16 mouse cellular contexts compared by ENCODE assay signal in the genomic region with DNA sequence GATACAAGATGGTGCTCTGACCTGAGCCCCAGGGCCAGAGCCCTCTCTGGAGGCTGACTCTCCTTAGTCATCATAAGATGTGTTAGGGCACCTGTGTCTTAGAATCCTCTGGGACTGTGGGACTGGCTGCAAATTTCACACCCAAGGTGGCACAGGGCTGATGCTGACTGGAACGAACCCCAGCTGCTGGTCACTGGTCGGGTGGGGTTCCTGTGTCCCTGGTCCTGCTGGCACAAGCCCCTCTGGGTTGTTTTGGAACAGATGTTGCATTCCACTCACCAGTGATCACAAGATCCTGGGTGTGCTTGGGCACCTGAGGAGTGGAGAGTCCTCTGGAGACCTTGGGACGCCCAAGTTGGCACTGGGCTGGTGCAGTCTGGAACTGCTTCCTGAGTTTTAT.
"Had no signal": no experiment of that assay in that cellular context is flagged by ENCODE, and none has a peak within 500 bp of the region (broad histone marks: within the 10 kb centered on the region; RNA-seq: fewer than 3 reads in every experiment).

No protein-coding gene starts in this region.

- H3K4me2 ChIP-seq: neural tube, embryonic 13.5 days; neural tube, embryonic 15.5 days; stomach, embryonic 15.5 days had no signal

- H3K9me3 ChIP-seq: neural tube, embryonic 13.5 days; neural tube, embryonic 15.5 days; stomach, embryonic 15.5 days had no signal

- H3K4me1 ChIP-seq: neural tube, embryonic 13.5 days; neural tube, embryonic 15.5 days; stomach, embryonic 15.5 days had no signal

- H3K36me3 ChIP-seq: neural tube, embryonic 13.5 days; neural tube, embryonic 15.5 days; stomach, embryonic 15.5 days had no signal

- H3K9ac ChIP-seq: neural tube, embryonic 13.5 days; neural tube, embryonic 15.5 days; stomach, embryonic 15.5 days had no signal

- H3K27me3 ChIP-seq: neural tube, embryonic 13.5 days; neural tube, embryonic 15.5 days; stomach, embryonic 15.5 days had no signal

- H3K27ac ChIP-seq: neural tube, embryonic 13.5 days; neural tube, embryonic 15.5 days; stomach, embryonic 15.5 days; stomach, postnatal 0 days had no signal

- H3K4me3 ChIP-seq: neural tube, embryonic 13.5 days; neural tube, embryonic 15.5 days; stomach, embryonic 15.5 days had no signal

- DNase-seq: retina, postnatal 1 day; right cerebral cortex, adult 18-20 months; right cerebral cortex, postnatal 14 days; right cerebral cortex, postnatal 25 days; right cerebral cortex, postnatal 4 days; spleen, adult 18-20 months; thymus, adult 18-20 months; thymus, adult 2 months; thymus, postnatal 14 days; thymus, postnatal 25 days; thymus, postnatal 36 days; thymus, postnatal 4 days had no signal
